Mouse (Mus musculus): ENCODE measurements at regions not wholly inside any gene's neighbourhood (a gene's known extent, or its start where the extent isn't known, plus 50 kb on each side); places are given as distances from the start of the nearest gene placed in this dataset.
A peak's percentile ranks its signal among the peaks of the same experiment; 100 is the strongest.

GRCm38 (mm10) chr6:98746976-98747375 lies 404.4 kb upstream of the Gm765 start:
- no peaks in the 10 kb centered on the region for H3K36me3 ChIP-seq
- no peaks in the 10 kb centered on the region for H3K4me1 ChIP-seq
- no peak for ATAC-seq
- no peak overlapping the region for H3K4me2 ChIP-seq
- no peaks in the 10 kb centered on the region for H3K27me3 ChIP-seq (replicated peaks)
- no peaks in the 10 kb centered on the region for H3K9me3 ChIP-seq (replicated peaks)
- H3K4me3 ChIP-seq = no peak overlapping the region
- WGBS (ENCODE audit: insufficient replicate concordance) = 64% methylated on average over 8 of the region's 8 CpGs
- H3K9ac ChIP-seq = no peak overlapping the region
- no peak overlapping the region for H3K27ac ChIP-seq

- no peaks in the 10 kb centered on the region for H3K36me3 ChIP-seq
- H3K27me3 ChIP-seq (replicated peaks) = no peaks in the 10 kb centered on the region
- ATAC-seq = no peak
- H3K4me2 ChIP-seq = no peak overlapping the region
- no peak overlapping the region for H3K4me3 ChIP-seq
- WGBS (ENCODE audit: insufficient replicate concordance) = 65% methylated on average over 2 of the region's 2 CpGs
- H3K4me1 ChIP-seq = no peaks in the 10 kb centered on the region
- H3K27ac ChIP-seq = no peak overlapping the region
- H3K9ac ChIP-seq = no peak overlapping the region
- no peaks in the 10 kb centered on the region for H3K9me3 ChIP-seq (replicated peaks)
Measured at GRCm38 (mm10) chr6:98740447-98740846, 397.9 kb upstream of the Gm765 start.

- Histone ChIP-seq H3K9ac (no peak overlapping the region), H3K4me2 (no peak overlapping the region), H3K9me3 (replicated peaks) (no peaks in the 10 kb centered on the region), H3K4me3 (no peak overlapping the region), H3K27me3 (replicated peaks) (no peaks in the 10 kb centered on the region), H3K4me1 (no peaks in the 10 kb centered on the region; the same call in 1 of the 2 replicates), H3K27ac (no peak overlapping the region), H3K36me3 (no peaks in the 10 kb centered on the region)
- ATAC-seq = no peak
Measured at GRCm38 (mm10) chr6:98731010-98731530, 388.5 kb upstream of the Gm765 start.

GRCm38 (mm10) chr6:98726605-98727144 lies 384.1 kb upstream of the Gm765 start:
- H3K27me3 ChIP-seq (replicated peaks) = no peaks in the 10 kb centered on the region
- WGBS (ENCODE audit: insufficient replicate concordance) = 48% methylated on average over 5 of the region's 5 CpGs
- ATAC-seq = no peak

GRCm38 (mm10) chr6:98704887-98705622 lies 362.5 kb upstream of the Gm765 start:
- H3K9ac ChIP-seq = no peak overlapping the region
- 61% methylated on average over 14 of the region's 14 CpGs for WGBS (ENCODE audit: insufficient replicate concordance)
- H3K4me1 ChIP-seq = no peaks in the 10 kb centered on the region
- no peaks in the 10 kb centered on the region for H3K36me3 ChIP-seq
- peak overlapping the region; percentile 50; the same call in 1 of the 2 replicates for H3K27ac ChIP-seq
- H3K4me2 ChIP-seq = no peak overlapping the region
- H3K4me3 ChIP-seq = no peak overlapping the region
- no peaks in the 10 kb centered on the region for H3K27me3 ChIP-seq (replicated peaks)
- ATAC-seq = peak; percentile 84
- no peaks in the 10 kb centered on the region for H3K9me3 ChIP-seq (replicated peaks)

More at GRCm38 (mm10) chr6:98726605-98727144, 384.1 kb upstream of the Gm765 start:
- H3K9ac ChIP-seq = no peak overlapping the region
- H3K4me3 ChIP-seq = no peak overlapping the region
- no peak overlapping the region for H3K4me2 ChIP-seq
- no peaks in the 10 kb centered on the region for H3K36me3 ChIP-seq
- H3K9me3 ChIP-seq (replicated peaks) = no peaks in the 10 kb centered on the region
- no peak overlapping the region for H3K27ac ChIP-seq
- no peaks in the 10 kb centered on the region; the same call in 1 of the 2 replicates for H3K4me1 ChIP-seq

GRCm38 (mm10) chr6:98697571-98697970 lies 355.0 kb upstream of the Gm765 start:
- no peaks in the 10 kb centered on the region for H3K4me1 ChIP-seq
- H3K4me3 ChIP-seq = no peak overlapping the region
- H3K27me3 ChIP-seq (replicated peaks) = no peaks in the 10 kb centered on the region
- H3K36me3 ChIP-seq = no peaks in the 10 kb centered on the region
- no peak for ATAC-seq
- H3K9ac ChIP-seq = no peak overlapping the region
- no peak overlapping the region for H3K27ac ChIP-seq
- 59% methylated on average over 7 of the region's 7 CpGs for WGBS (ENCODE audit: insufficient replicate concordance)
- no peaks in the 10 kb centered on the region for H3K9me3 ChIP-seq (replicated peaks)
- H3K4me2 ChIP-seq = no peak overlapping the region

GRCm38 (mm10) chr6:98693411-98693810 lies 350.9 kb upstream of the Gm765 start:
- H3K4me1 ChIP-seq = no peaks in the 10 kb centered on the region
- H3K27ac ChIP-seq = no peak overlapping the region
- 71% methylated on average over 8 of the region's 8 CpGs for WGBS (ENCODE audit: insufficient replicate concordance)
- no peaks in the 10 kb centered on the region for H3K36me3 ChIP-seq
- no peaks in the 10 kb centered on the region for H3K27me3 ChIP-seq (replicated peaks)
- no peak overlapping the region for H3K9ac ChIP-seq
- H3K4me3 ChIP-seq = no peak overlapping the region
- H3K9me3 ChIP-seq (replicated peaks) = no peaks in the 10 kb centered on the region
- ATAC-seq = no peak
- H3K4me2 ChIP-seq = no peak overlapping the region

GRCm38 (mm10) chr6:98690133-98690532 lies 347.6 kb upstream of the Gm765 start:
- H3K9me3 ChIP-seq (replicated peaks) = no peaks in the 10 kb centered on the region
- no peak overlapping the region for H3K9ac ChIP-seq
- WGBS (ENCODE audit: insufficient replicate concordance) = 82% methylated on average over 9 of the region's 9 CpGs
- no peak overlapping the region for H3K4me3 ChIP-seq
- ATAC-seq = no peak
- no peak overlapping the region for H3K27ac ChIP-seq
- no peaks in the 10 kb centered on the region for H3K4me1 ChIP-seq
- no peaks in the 10 kb centered on the region for H3K27me3 ChIP-seq (replicated peaks)
- H3K4me2 ChIP-seq = no peak overlapping the region
- H3K36me3 ChIP-seq = no peaks in the 10 kb centered on the region

- Histone ChIP-seq H3K4me1 (no peaks in the 10 kb centered on the region), H3K36me3 (no peaks in the 10 kb centered on the region), H3K4me2 (no peak overlapping the region), H3K27me3 (replicated peaks) (no peaks in the 10 kb centered on the region), H3K9ac (no peak overlapping the region), H3K9me3 (replicated peaks) (no peaks in the 10 kb centered on the region), H3K27ac (no peak overlapping the region), H3K4me3 (no peak overlapping the region)
- WGBS (ENCODE audit: insufficient replicate concordance) = 63% methylated on average over 3 of the region's 3 CpGs
- no peak for ATAC-seq
Measured at GRCm38 (mm10) chr6:98689395-98689794, 346.8 kb upstream of the Gm765 start.

GRCm38 (mm10) chr6:98688624-98689023 lies 346.1 kb upstream of the Gm765 start:
- H3K4me3 ChIP-seq = no peak overlapping the region
- ATAC-seq = no peak
- H3K9me3 ChIP-seq (replicated peaks) = no peaks in the 10 kb centered on the region
- 81% methylated on average over 2 of the region's 2 CpGs for WGBS (ENCODE audit: insufficient replicate concordance)
- H3K27ac ChIP-seq = no peak overlapping the region
- H3K9ac ChIP-seq = no peak overlapping the region
- no peak overlapping the region for H3K4me2 ChIP-seq
- no peaks in the 10 kb centered on the region for H3K4me1 ChIP-seq
- no peaks in the 10 kb centered on the region for H3K36me3 ChIP-seq
- H3K27me3 ChIP-seq (replicated peaks) = no peaks in the 10 kb centered on the region

GRCm38 (mm10) chr6:98666388-98666989 lies 323.9 kb upstream of the Gm765 start:
- H3K9ac ChIP-seq = no peak overlapping the region
- no peak for ATAC-seq
- 26% methylated on average over 11 of the region's 11 CpGs for WGBS (ENCODE audit: insufficient replicate concordance)
- H3K36me3 ChIP-seq = no peaks in the 10 kb centered on the region
- no peaks in the 10 kb centered on the region for H3K4me1 ChIP-seq
- H3K27me3 ChIP-seq (replicated peaks) = no peaks in the 10 kb centered on the region
- no peak overlapping the region for H3K4me2 ChIP-seq
- H3K4me3 ChIP-seq = no peak overlapping the region
- no peak overlapping the region for H3K27ac ChIP-seq
- no peaks in the 10 kb centered on the region for H3K9me3 ChIP-seq (replicated peaks)

- WGBS (ENCODE audit: insufficient replicate concordance) = 67% methylated on average over 3 of the region's 3 CpGs
- Histone ChIP-seq H3K9ac (no peak overlapping the region), H3K36me3 (no peaks in the 10 kb centered on the region), H3K4me2 (no peak overlapping the region), H3K27ac (no peak overlapping the region), H3K9me3 (replicated peaks) (no peaks in the 10 kb centered on the region), H3K4me3 (no peak overlapping the region), H3K27me3 (replicated peaks) (no peaks in the 10 kb centered on the region), H3K4me1 (no peaks in the 10 kb centered on the region)
- ATAC-seq = no peak
Measured at GRCm38 (mm10) chr6:98651827-98652226, 309.3 kb upstream of the Gm765 start.
